Mouse (Mus musculus): ENCODE measurements around the gene Lce1h. TPM values are rescaled to one million over a fixed set of nuclear protein-coding genes. Genes with fewer than 3 reads are reported as not detected.

The Lce1h gene
- total RNA-seq (2015; ENCODE audit: low replicate concordance) (not detected in 2 replicates), total RNA-seq (2017; ENCODE audit: low replicate concordance) (not detected in 2 replicates)

GRCm38 (mm10) chr3:92764965-92765364 is at the start of gene Lce1h:
Lce1h (minus strand) TSS chr3:92765065.
- ATAC-seq (replicated peaks; ENCODE audit: low FRiP score, poor library complexity, severe bottlenecking) = no peak

- ATAC-seq (replicated peaks; ENCODE audit: low FRiP score, poor library complexity, severe bottlenecking) = no peak
Observed at GRCm38 (mm10) chr3:92807791-92808190, 42.9 kb upstream of the Lce1h start, which contains the start of gene Lce1k. Lce1k (minus strand) TSS chr3:92807891.

- no peak for ATAC-seq (replicated peaks; ENCODE audit: low FRiP score, poor library complexity, severe bottlenecking)
Observed at GRCm38 (mm10) chr3:92790414-92790813, 25.5 kb upstream of the Lce1h start, which contains the start of gene Lce1j. Lce1j (minus strand) TSS chr3:92790514.

DNA sequence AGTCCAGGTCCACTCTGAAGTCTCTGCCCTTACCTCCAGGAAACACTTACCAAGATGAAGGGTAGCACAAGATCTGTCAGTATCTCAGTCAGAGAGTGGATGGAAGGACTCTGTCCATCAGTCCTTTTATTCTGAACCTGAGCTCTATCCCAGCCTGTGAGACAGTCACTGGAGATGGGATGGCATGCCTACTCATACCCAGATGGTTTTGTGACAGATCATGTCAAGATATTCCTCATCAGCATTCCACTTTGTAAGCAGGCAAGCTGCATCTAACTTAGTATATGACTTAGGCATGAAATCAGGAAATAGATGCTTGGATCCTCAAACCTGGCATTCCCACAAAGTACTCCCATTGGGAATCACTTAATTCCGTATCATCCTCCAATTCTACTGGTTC is 13.9 kb upstream of the Lce1h start, which contains the start of gene Lce1i:
Gene Lce1i (minus strand): TSS at position 101 of the 400 bp plus-strand sequence.
- ATAC-seq (replicated peaks; ENCODE audit: low FRiP score, poor library complexity, severe bottlenecking) = no peak

DNA sequence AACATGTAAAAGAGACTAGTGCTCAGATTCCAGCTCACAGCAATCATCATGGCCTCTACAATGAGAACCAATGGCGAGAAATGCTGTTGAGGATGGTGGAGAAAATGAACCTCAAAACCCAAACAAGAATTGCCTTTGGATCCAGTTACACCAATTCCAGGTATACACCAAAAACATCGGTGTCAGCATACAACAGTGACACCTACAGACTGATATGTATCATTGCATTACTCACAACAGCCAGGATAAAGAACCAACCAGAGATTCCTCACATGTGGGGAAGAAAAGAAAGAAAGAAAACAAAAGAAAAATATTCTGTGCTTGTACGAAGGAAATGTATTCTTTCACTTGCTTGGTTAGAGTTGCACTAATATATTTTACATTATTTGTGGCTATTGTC is 6.7 kb upstream of the Lce1h start:
- ATAC-seq (replicated peaks; ENCODE audit: low FRiP score, poor library complexity, severe bottlenecking) = no peak

DNA sequence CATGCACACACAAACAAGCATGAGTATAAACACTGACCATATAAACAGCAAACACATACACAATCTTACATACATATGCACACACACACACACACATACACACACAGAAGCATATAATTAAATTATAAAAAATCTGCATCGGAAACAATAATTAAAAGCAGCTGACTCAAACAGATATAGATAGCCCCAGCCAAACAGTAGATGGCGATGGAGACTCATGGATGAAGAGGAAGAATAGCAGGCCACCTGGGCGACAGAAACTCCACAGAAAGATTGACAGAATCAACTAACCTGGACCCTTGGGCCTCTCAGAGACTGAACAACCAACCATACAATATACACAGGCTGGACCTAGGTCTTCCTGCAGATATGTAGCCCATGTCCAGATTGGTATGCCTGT is 11.7 kb downstream of the Lce1h start:
- no peak for ATAC-seq (replicated peaks; ENCODE audit: low FRiP score, poor library complexity, severe bottlenecking)

- ATAC-seq (replicated peaks; ENCODE audit: low FRiP score, poor library complexity, severe bottlenecking) = no peak
Observed at GRCm38 (mm10) chr3:92752238-92752637, 12.6 kb downstream of the Lce1h start, which contains the start of gene Lce1g. Lce1g (minus strand) TSS chr3:92752338.

- ATAC-seq (replicated peaks; ENCODE audit: low FRiP score, poor library complexity, severe bottlenecking) = no peak
Observed at GRCm38 (mm10) chr3:92738996-92739395, 25.9 kb downstream of the Lce1h start, which contains the start of gene Gm38119. Gm38119 (minus strand) TSS chr3:92739096.

- ATAC-seq (replicated peaks; ENCODE audit: low FRiP score, poor library complexity, severe bottlenecking) = no peak
Observed at GRCm38 (mm10) chr3:92722631-92723030, 42.2 kb downstream of the Lce1h start.

DNA sequence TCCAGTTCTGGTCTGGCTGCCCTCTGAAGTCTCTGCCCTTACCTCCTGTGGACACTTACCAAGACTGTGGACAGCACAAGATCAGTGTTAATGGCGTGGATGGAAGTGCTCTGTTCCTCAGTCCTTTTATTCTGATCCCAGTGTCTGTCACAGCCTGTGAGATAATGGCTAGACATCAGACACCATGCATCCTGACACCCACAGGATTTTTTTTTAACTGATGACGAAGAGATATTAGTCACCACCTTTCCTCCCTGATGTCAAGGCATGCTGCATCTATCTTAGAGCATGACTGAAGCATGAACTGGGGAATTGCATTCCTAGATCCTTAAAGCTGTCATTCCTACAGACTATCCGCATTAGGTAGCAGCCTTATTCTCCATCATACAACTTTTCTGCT is 44.6 kb downstream of the Lce1h start, which contains the start of gene Lce1f:
Gene Lce1f (minus strand): TSS at position 101 of the 400 bp plus-strand sequence.
- no peak for ATAC-seq (replicated peaks; ENCODE audit: low FRiP score, poor library complexity, severe bottlenecking)

- no peak for ATAC-seq (replicated peaks; ENCODE audit: low FRiP score, poor library complexity, severe bottlenecking)
Observed at GRCm38 (mm10) chr3:92715122-92715521, 49.7 kb downstream of the Lce1h start.

Other genes with a start within 250 kb of the Lce1h start
- not detected in 2 replicates for gene 2310046K23Rik, start 230.6 kb downstream of the Lce1h start, total RNA-seq (2015; ENCODE audit: low replicate concordance)
- not detected in 2 replicates for gene 2310046K23Rik, start 230.6 kb downstream of the Lce1h start, total RNA-seq (2017; ENCODE audit: low replicate concordance)
- gene Ivl, start 191.3 kb downstream of the Lce1h start, total RNA-seq (2015; ENCODE audit: low replicate concordance) = not detected in 2 replicates
- gene Ivl, start 191.3 kb downstream of the Lce1h start, total RNA-seq (2017; ENCODE audit: low replicate concordance) = 0.39 TPM in 1 of 2 replicates, not detected in the other
- not detected in 2 replicates for gene Smcp, start 176.1 kb downstream of the Lce1h start, total RNA-seq (2015; ENCODE audit: low replicate concordance)
- gene Smcp, start 176.1 kb downstream of the Lce1h start, total RNA-seq (2017; ENCODE audit: low replicate concordance) = not detected in 2 replicates
- gene 2210017I01Rik, start 157.6 kb downstream of the Lce1h start, total RNA-seq (2015; ENCODE audit: low replicate concordance) = not detected in 2 replicates
- gene 2210017I01Rik, start 157.6 kb downstream of the Lce1h start, total RNA-seq (2017; ENCODE audit: low replicate concordance) = not detected in 2 replicates
- gene Lce6a, start 143.4 kb downstream of the Lce1h start, total RNA-seq (2015; ENCODE audit: low replicate concordance) = not detected in 2 replicates
- gene Lce6a, start 143.4 kb downstream of the Lce1h start, total RNA-seq (2017; ENCODE audit: low replicate concordance) = not detected in 2 replicates
- not detected in 2 replicates for gene Lce1a1, start 116.8 kb downstream of the Lce1h start, total RNA-seq (2015; ENCODE audit: low replicate concordance)
- gene Lce1a1, start 116.8 kb downstream of the Lce1h start, total RNA-seq (2017; ENCODE audit: low replicate concordance) = not detected in 2 replicates
- not detected in 2 replicates for gene Lce1b, start 108.1 kb downstream of the Lce1h start, total RNA-seq (2015; ENCODE audit: low replicate concordance)
- gene Lce1b, start 108.1 kb downstream of the Lce1h start, total RNA-seq (2017; ENCODE audit: low replicate concordance) = not detected in 2 replicates
- gene Lce1a2, start 94.8 kb downstream of the Lce1h start, total RNA-seq (2015; ENCODE audit: low replicate concordance) = not detected in 2 replicates
- gene Lce1a2, start 94.8 kb downstream of the Lce1h start, total RNA-seq (2017; ENCODE audit: low replicate concordance) = not detected in 2 replicates
- not detected in 2 replicates for gene Lce1c, start 85.8 kb downstream of the Lce1h start, total RNA-seq (2015; ENCODE audit: low replicate concordance)
- gene Lce1c, start 85.8 kb downstream of the Lce1h start, total RNA-seq (2017; ENCODE audit: low replicate concordance) = not detected in 2 replicates
- gene Lce1d, start 77.9 kb downstream of the Lce1h start, total RNA-seq (2015; ENCODE audit: low replicate concordance) = not detected in 2 replicates
- not detected in 2 replicates for gene Lce1d, start 77.9 kb downstream of the Lce1h start, total RNA-seq (2017; ENCODE audit: low replicate concordance)
- gene Lce1e, start 56.0 kb downstream of the Lce1h start, total RNA-seq (2015; ENCODE audit: low replicate concordance) = not detected in 2 replicates
- not detected in 2 replicates for gene Lce1e, start 56.0 kb downstream of the Lce1h start, total RNA-seq (2017; ENCODE audit: low replicate concordance)
- not detected in 2 replicates for gene Lce1f, start 44.7 kb downstream of the Lce1h start, total RNA-seq (2015; ENCODE audit: low replicate concordance)
- not detected in 2 replicates for gene Lce1f, start 44.7 kb downstream of the Lce1h start, total RNA-seq (2017; ENCODE audit: low replicate concordance)
- not detected in 2 replicates for gene Gm38119, start 26.0 kb downstream of the Lce1h start, total RNA-seq (2015; ENCODE audit: low replicate concordance)
- gene Gm38119, start 26.0 kb downstream of the Lce1h start, total RNA-seq (2017; ENCODE audit: low replicate concordance) = not detected in 2 replicates
- gene Lce1g, start 12.7 kb downstream of the Lce1h start, total RNA-seq (2015; ENCODE audit: low replicate concordance) = not detected in 2 replicates
- gene Lce1g, start 12.7 kb downstream of the Lce1h start, total RNA-seq (2017; ENCODE audit: low replicate concordance) = not detected in 2 replicates
- gene Lce1i, start 13.8 kb upstream of the Lce1h start, total RNA-seq (2015; ENCODE audit: low replicate concordance) = not detected in 2 replicates
- gene Lce1i, start 13.8 kb upstream of the Lce1h start, total RNA-seq (2017; ENCODE audit: low replicate concordance) = not detected in 2 replicates
- not detected in 2 replicates for gene Lce1j, start 25.4 kb upstream of the Lce1h start, total RNA-seq (2015; ENCODE audit: low replicate concordance)
- gene Lce1j, start 25.4 kb upstream of the Lce1h start, total RNA-seq (2017; ENCODE audit: low replicate concordance) = not detected in 2 replicates
- gene Lce1k, start 42.8 kb upstream of the Lce1h start, total RNA-seq (2015; ENCODE audit: low replicate concordance) = not detected in 2 replicates
- not detected in 2 replicates for gene Lce1k, start 42.8 kb upstream of the Lce1h start, total RNA-seq (2017; ENCODE audit: low replicate concordance)
- gene Kprp, start 62.2 kb upstream of the Lce1h start, total RNA-seq (2015; ENCODE audit: low replicate concordance) = not detected in 2 replicates
- gene Kprp, start 62.2 kb upstream of the Lce1h start, total RNA-seq (2017; ENCODE audit: low replicate concordance) = not detected in 2 replicates
- not detected in 2 replicates for gene Lce1l, start 86.2 kb upstream of the Lce1h start, total RNA-seq (2015; ENCODE audit: low replicate concordance)
- not detected in 2 replicates for gene Lce1l, start 86.2 kb upstream of the Lce1h start, total RNA-seq (2017; ENCODE audit: low replicate concordance)
- gene 2310050C09Rik, start 105.2 kb upstream of the Lce1h start, total RNA-seq (2015; ENCODE audit: low replicate concordance) = not detected in 2 replicates
- gene 2310050C09Rik, start 105.2 kb upstream of the Lce1h start, total RNA-seq (2017; ENCODE audit: low replicate concordance) = not detected in 2 replicates
- not detected in 2 replicates for gene Lce3a, start 161.2 kb upstream of the Lce1h start, total RNA-seq (2015; ENCODE audit: low replicate concordance)
- not detected in 2 replicates for gene Lce3a, start 161.2 kb upstream of the Lce1h start, total RNA-seq (2017; ENCODE audit: low replicate concordance)
- not detected in 2 replicates for gene Lce3b, start 167.9 kb upstream of the Lce1h start, total RNA-seq (2015; ENCODE audit: low replicate concordance)
- gene Lce3b, start 167.9 kb upstream of the Lce1h start, total RNA-seq (2017; ENCODE audit: low replicate concordance) = not detected in 2 replicates
- gene Lce3c, start 179.4 kb upstream of the Lce1h start, total RNA-seq (2015; ENCODE audit: low replicate concordance) = not detected in 2 replicates
- gene Lce3c, start 179.4 kb upstream of the Lce1h start, total RNA-seq (2017; ENCODE audit: low replicate concordance) = not detected in 2 replicates
- gene Lce3d, start 192.3 kb upstream of the Lce1h start, total RNA-seq (2015; ENCODE audit: low replicate concordance) = not detected in 2 replicates
- not detected in 2 replicates for gene Lce3d, start 192.3 kb upstream of the Lce1h start, total RNA-seq (2017; ENCODE audit: low replicate concordance)
- not detected in 2 replicates for gene Lce3e, start 202.0 kb upstream of the Lce1h start, total RNA-seq (2015; ENCODE audit: low replicate concordance)
- gene Lce3e, start 202.0 kb upstream of the Lce1h start, total RNA-seq (2017; ENCODE audit: low replicate concordance) = not detected in 2 replicates
- gene Lce3f, start 227.2 kb upstream of the Lce1h start, total RNA-seq (2015; ENCODE audit: low replicate concordance) = not detected in 2 replicates
- not detected in 2 replicates for gene Lce3f, start 227.2 kb upstream of the Lce1h start, total RNA-seq (2017; ENCODE audit: low replicate concordance)